Mouse (Mus musculus) E14TG2a.4 (cell line): Measurements from ENCODE around the gene Glyctk.

Experiments
- CTCF ChIP-seq: conservative IDR thresholded peaks from 2 replicates; pipeline ENCODE4 v1.5.1; 2014; ENCODE audit warnings: low read length
- NANOG ChIP-seq: IDR thresholded peaks from 2 replicates; pipeline ENCODE4 v1.6.1; 2014; ENCODE audit warnings: borderline replicate concordance, low read length, mixed read lengths

DNA sequence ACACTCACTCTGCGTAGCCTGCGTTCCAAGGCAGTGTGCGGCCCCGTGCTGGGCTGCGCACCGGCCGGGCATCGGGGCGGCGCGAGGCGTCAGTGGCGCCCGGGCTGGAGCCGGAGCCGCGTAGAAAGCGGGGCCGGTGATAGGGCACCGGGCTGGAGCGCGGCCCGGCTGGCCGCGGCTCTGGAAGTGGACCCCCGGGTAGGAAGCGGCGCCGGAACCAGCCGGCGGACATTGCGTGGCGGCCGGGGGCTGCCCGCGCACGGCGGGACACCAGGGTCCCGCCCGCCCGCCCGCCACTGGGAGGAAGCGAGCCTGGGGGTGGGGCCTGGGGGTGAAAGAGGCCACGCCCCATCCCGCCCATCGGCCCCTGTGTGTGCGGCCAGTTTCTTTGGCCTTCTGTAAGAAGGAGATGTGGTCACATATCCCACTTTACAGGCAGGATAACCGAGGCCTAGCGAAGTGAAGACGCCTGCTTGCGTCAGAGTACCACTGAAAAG, 41.1 kb upstream of the Glyctk start:
- TF ChIP-seq CTCF (no peak), NANOG (no peak)
